Mouse (Mus musculus) ovary, postnatal 36 days (tissue): Measurements from ENCODE around the gene Lct.
A peak's percentile ranks its signal among the peaks of the same experiment; 100 is the strongest.
"Not testable (repeated sequence)": the region's sequence is repeated elsewhere in the genome, so short reads cannot be mapped to it uniquely, and the experiment has no call there.

Experiments
- DNase-seq: peaks from one replicate; pipeline ENCODE4 v3.0.0; 2022; ENCODE audit warnings: low spot score, mixed read lengths

Lct gene

GRCm38 (mm10) chr1:128328218-128328617 lies at the start of gene Lct:
TSS of gene Lct (minus strand) at chr1:128328318.
- no peak for DNase-seq

- no peak for DNase-seq
Measured at GRCm38 (mm10) chr1:128376841-128377240, 48.7 kb upstream of the Lct start.

- no peak for DNase-seq
Measured at GRCm38 (mm10) chr1:128372143-128372860, 44.2 kb upstream of the Lct start.

GRCm38 (mm10) chr1:128368732-128369441 lies 40.8 kb upstream of the Lct start:
- DNase-seq, result no peak

- DNase-seq, result no peak
Measured at GRCm38 (mm10) chr1:128360601-128361000, 32.5 kb upstream of the Lct start.

- DNase-seq, result peak; percentile 91
Measured at GRCm38 (mm10) chr1:128359554-128360376, 31.6 kb upstream of the Lct start, which contains the start of gene Mcm6. TSS of gene Mcm6 (minus strand) at chr1:128359664.

GRCm38 (mm10) chr1:128358916-128359553 lies 30.9 kb upstream of the Lct start:
- DNase-seq, result peak; percentile 13

- peak; percentile 39 for DNase-seq
Measured at GRCm38 (mm10) chr1:128358276-128358675, 30.2 kb upstream of the Lct start.

- no peak for DNase-seq
Measured at GRCm38 (mm10) chr1:128357452-128357851, 29.3 kb upstream of the Lct start.

- DNase-seq, result no peak
Measured at GRCm38 (mm10) chr1:128353092-128353491, 25.0 kb upstream of the Lct start.

- DNase-seq, result no peak
Measured at GRCm38 (mm10) chr1:128344232-128344631, 16.1 kb upstream of the Lct start.

GRCm38 (mm10) chr1:128337708-128338320 lies 9.7 kb upstream of the Lct start:
- no peak for DNase-seq

- no peak for DNase-seq
Measured at GRCm38 (mm10) chr1:128330313-128330712, 2.2 kb upstream of the Lct start.

- DNase-seq, result no peak
Measured at GRCm38 (mm10) chr1:128327165-128327564, 953 bp downstream of the Lct start.

- DNase-seq, result no peak
Measured at GRCm38 (mm10) chr1:128324776-128325175, 3.3 kb downstream of the Lct start.

- no peak for DNase-seq
Measured at GRCm38 (mm10) chr1:128323026-128323643, 5.0 kb downstream of the Lct start.

GRCm38 (mm10) chr1:128319266-128319665 lies 8.9 kb downstream of the Lct start:
- DNase-seq, result not testable (repeated sequence)

- no peak for DNase-seq
Measured at GRCm38 (mm10) chr1:128314665-128315064, 13.5 kb downstream of the Lct start.

GRCm38 (mm10) chr1:128309043-128309442 lies 19.1 kb downstream of the Lct start:
- no peak for DNase-seq

GRCm38 (mm10) chr1:128303900-128304299 lies 24.2 kb downstream of the Lct start:
- peak; percentile 34 for DNase-seq
